Mouse (Mus musculus): Measurements from ENCODE around the gene Relch. TPM values are rescaled to one million over a fixed set of nuclear protein-coding genes. Genes with fewer than 3 reads are reported as not detected.

Relch gene
- polyA plus RNA-seq, 1 experiment from 2014 or later: 33.3 TPM

- Histone ChIP-seq H3K9ac (no peak overlapping the region), H3K36me3 (no peaks in the 10 kb centered on the region), H3K27me3 (peaks cover 47% of the 10 kb centered on the region), H3K27ac (no peak overlapping the region), H3K4me3 (peak overlapping the region; percentile 51), H3K4me1 (peaks cover 4% of the 10 kb centered on the region; the same call in 1 of the 2 replicates), H3K4me2 (replicated peaks) (peak overlapping the region; percentile 93), H3K9me3 (no peaks in the 10 kb centered on the region)
- WGBS: 32% methylated on average over 12 of the region's 12 CpGs
- ATAC-seq (ENCODE audit: insufficient number of reproducible peaks, insufficient read depth, low FRiP score, low TSS enrichment): no peak
Measured at GRCm38 (mm10) chr1:105780079-105780456, 116.4 kb downstream of the Relch start.

GRCm38 (mm10) chr1:105780457-105781364, 117.0 kb downstream of the Relch start, which contains the start of gene Tnfrsf11a:
Gene Tnfrsf11a (plus strand): TSS chr1:105780718.
- peak; percentile 66; the same call in 1 of the 2 replicates for ATAC-seq (ENCODE audit: insufficient number of reproducible peaks, insufficient read depth, low FRiP score, low TSS enrichment)
- no peaks in the 10 kb centered on the region for H3K36me3 ChIP-seq
- peak within 1 kb of the TSS; percentile 58 for H3K9ac ChIP-seq
- no peak within 1 kb of the TSS for H3K27ac ChIP-seq
- peak within 1 kb of the TSS; percentile 93 for H3K4me2 ChIP-seq (replicated peaks)
- H3K27me3 ChIP-seq: peaks cover 47% of the 10 kb centered on the region
- WGBS: 3% methylated on average over 71 of the region's 77 CpGs
- H3K4me1 ChIP-seq: peaks cover 4% of the 10 kb centered on the region; the same call in 1 of the 2 replicates
- no peaks in the 10 kb centered on the region for H3K9me3 ChIP-seq
- peak within 1 kb of the TSS; percentile 51 for H3K4me3 ChIP-seq

GRCm38 (mm10) chr1:105781391-105782146, 117.9 kb downstream of the Relch start:
- Histone ChIP-seq H3K4me2 (replicated peaks) (peak overlapping the region; percentile 93), H3K9me3 (no peaks in the 10 kb centered on the region), H3K36me3 (no peaks in the 10 kb centered on the region), H3K4me1 (peaks cover 4% of the 10 kb centered on the region; the same call in 1 of the 2 replicates), H3K27me3 (peaks cover 47% of the 10 kb centered on the region), H3K27ac (no peak overlapping the region), H3K9ac (no peak overlapping the region), H3K4me3 (peak overlapping the region; percentile 51; the same call in 1 of the 2 replicates)
- 45% methylated on average over 12 of the region's 12 CpGs for WGBS
- no peak for ATAC-seq (ENCODE audit: insufficient number of reproducible peaks, insufficient read depth, low FRiP score, low TSS enrichment)

GRCm38 (mm10) chr1:105784257-105785016, 120.8 kb downstream of the Relch start:
- Histone ChIP-seq H3K4me3 (no peak overlapping the region), H3K27ac (no peak overlapping the region), H3K27me3 (peaks cover 31% of the 10 kb centered on the region), H3K4me1 (peaks cover 4% of the 10 kb centered on the region; the same call in 1 of the 2 replicates), H3K4me2 (replicated peaks) (no peak overlapping the region), H3K9me3 (no peaks in the 10 kb centered on the region), H3K36me3 (no peaks in the 10 kb centered on the region), H3K9ac (no peak overlapping the region)
- no peak for ATAC-seq (ENCODE audit: insufficient number of reproducible peaks, insufficient read depth, low FRiP score, low TSS enrichment)
- 75% methylated on average over 5 of the region's 5 CpGs for WGBS

- Histone ChIP-seq H3K4me3 (no peak overlapping the region), H3K27ac (no peak overlapping the region), H3K9me3 (no peaks in the 10 kb centered on the region), H3K36me3 (no peaks in the 10 kb centered on the region), H3K4me2 (replicated peaks) (no peak overlapping the region), H3K4me1 (peaks cover 4% of the 10 kb centered on the region; the same call in 1 of the 2 replicates), H3K9ac (no peak overlapping the region), H3K27me3 (peaks cover 24% of the 10 kb centered on the region)
- WGBS: 80% methylated on average over 4 of the region's 4 CpGs
- no peak for ATAC-seq (ENCODE audit: insufficient number of reproducible peaks, insufficient read depth, low FRiP score, low TSS enrichment)
Measured at GRCm38 (mm10) chr1:105785146-105785545, 121.5 kb downstream of the Relch start.

- Histone ChIP-seq H3K27ac (no peak overlapping the region), H3K4me1 (no peaks in the 10 kb centered on the region), H3K4me2 (replicated peaks) (no peak overlapping the region), H3K4me3 (no peak overlapping the region), H3K9me3 (no peaks in the 10 kb centered on the region), H3K36me3 (no peaks in the 10 kb centered on the region), H3K27me3 (peaks cover 7% of the 10 kb centered on the region), H3K9ac (no peak overlapping the region)
- no peak for ATAC-seq (ENCODE audit: insufficient number of reproducible peaks, insufficient read depth, low FRiP score, low TSS enrichment)
- 73% methylated on average over 6 of the region's 6 CpGs for WGBS
Measured at GRCm38 (mm10) chr1:105786731-105787357, 123.2 kb downstream of the Relch start.

GRCm38 (mm10) chr1:105790103-105790502, 126.4 kb downstream of the Relch start:
- Histone ChIP-seq H3K27me3 (no peaks in the 10 kb centered on the region), H3K27ac (no peak overlapping the region), H3K36me3 (no peaks in the 10 kb centered on the region), H3K9me3 (no peaks in the 10 kb centered on the region), H3K4me2 (replicated peaks) (no peak overlapping the region), H3K9ac (no peak overlapping the region), H3K4me1 (no peaks in the 10 kb centered on the region), H3K4me3 (no peak overlapping the region)
- no peak for ATAC-seq (ENCODE audit: insufficient number of reproducible peaks, insufficient read depth, low FRiP score, low TSS enrichment)
- 96% methylated on average over 3 of the region's 3 CpGs for WGBS

GRCm38 (mm10) chr1:105794670-105795069, 131.0 kb downstream of the Relch start:
- Histone ChIP-seq H3K4me3 (no peak overlapping the region), H3K9me3 (no peaks in the 10 kb centered on the region), H3K9ac (no peak overlapping the region), H3K4me2 (replicated peaks) (no peak overlapping the region), H3K36me3 (no peaks in the 10 kb centered on the region), H3K27ac (no peak overlapping the region), H3K4me1 (no peaks in the 10 kb centered on the region), H3K27me3 (no peaks in the 10 kb centered on the region)
- ATAC-seq (ENCODE audit: insufficient number of reproducible peaks, insufficient read depth, low FRiP score, low TSS enrichment): no peak
- 84% methylated on average over 6 of the region's 6 CpGs for WGBS

GRCm38 (mm10) chr1:105795705-105796104, 132.0 kb downstream of the Relch start:
- Histone ChIP-seq H3K4me2 (replicated peaks) (no peak overlapping the region), H3K27ac (no peak overlapping the region), H3K4me1 (no peaks in the 10 kb centered on the region), H3K4me3 (no peak overlapping the region), H3K27me3 (no peaks in the 10 kb centered on the region), H3K36me3 (no peaks in the 10 kb centered on the region), H3K9me3 (no peaks in the 10 kb centered on the region), H3K9ac (no peak overlapping the region)
- no peak for ATAC-seq (ENCODE audit: insufficient number of reproducible peaks, insufficient read depth, low FRiP score, low TSS enrichment)
- WGBS: 84% methylated on average over 4 of the region's 4 CpGs

GRCm38 (mm10) chr1:105800570-105800969, 136.9 kb downstream of the Relch start:
- H3K9me3 ChIP-seq: no peaks in the 10 kb centered on the region
- ATAC-seq (ENCODE audit: insufficient number of reproducible peaks, insufficient read depth, low FRiP score, low TSS enrichment): no peak
- 93% methylated on average over 6 of the region's 6 CpGs for WGBS

GRCm38 (mm10) chr1:105801252-105801651, 137.6 kb downstream of the Relch start:
- Histone ChIP-seq H3K9ac (no peak overlapping the region), H3K9me3 (no peaks in the 10 kb centered on the region), H3K27ac (no peak overlapping the region), H3K36me3 (no peaks in the 10 kb centered on the region), H3K27me3 (no peaks in the 10 kb centered on the region), H3K4me3 (no peak overlapping the region), H3K4me2 (replicated peaks) (no peak overlapping the region), H3K4me1 (no peaks in the 10 kb centered on the region)
- ATAC-seq (ENCODE audit: insufficient number of reproducible peaks, insufficient read depth, low FRiP score, low TSS enrichment): no peak

More at GRCm38 (mm10) chr1:105800570-105800969, 136.9 kb downstream of the Relch start:
- Histone ChIP-seq H3K27ac (no peak overlapping the region), H3K36me3 (no peaks in the 10 kb centered on the region), H3K4me1 (no peaks in the 10 kb centered on the region), H3K4me3 (no peak overlapping the region), H3K9ac (no peak overlapping the region), H3K27me3 (no peaks in the 10 kb centered on the region), H3K4me2 (replicated peaks) (no peak overlapping the region)
